Mouse (Mus musculus): ENCODE data around the gene Olfr464. TPM values are rescaled to one million over a fixed set of nuclear protein-coding genes. Genes with fewer than 3 reads are reported as not detected.

Gene Olfr464
- polyA plus RNA-seq (2012; rRNA removed), result not detected in 2 replicates

DNA sequence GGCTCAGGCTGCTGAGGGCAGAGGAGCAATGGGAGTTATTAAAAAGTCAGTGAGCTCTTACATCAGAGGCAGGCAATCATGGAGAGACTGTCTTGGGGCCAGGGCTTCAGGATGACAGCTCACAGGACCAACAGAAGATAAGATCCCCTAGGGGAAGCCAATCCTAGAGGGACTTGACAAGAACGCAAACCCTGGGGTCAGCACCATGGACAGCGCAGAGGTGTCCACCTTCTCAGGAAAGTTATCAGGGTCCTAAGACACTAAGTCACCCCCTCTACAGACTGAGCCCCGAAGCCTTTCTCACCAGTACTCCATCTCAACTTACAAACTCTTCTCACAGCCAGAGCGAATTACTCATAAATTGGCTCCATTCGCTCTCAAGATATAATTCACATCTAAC lies at the start of gene Olfr464:
Gene Olfr464 (minus strand): TSS at position 2 of the 400 bp plus-strand sequence.
- WGBS, result 27% methylated on average over 5 of the region's 5 CpGs
- no peak for DNase-seq (ENCODE audit: low read depth, low spot score)

- DNase-seq (ENCODE audit: low read depth, low spot score), result no peak
- 8% methylated on average over 19 of the region's 20 CpGs for WGBS
Measured at GRCm38 (mm10) chr11:87968356-87969122, 47.8 kb upstream of the Olfr464 start.

GRCm38 (mm10) chr11:87967692-87968289 lies 47.0 kb upstream of the Olfr464 start:
- WGBS, result 1% methylated on average over 17 of the region's 17 CpGs
- no peak for DNase-seq (ENCODE audit: low read depth, low spot score)

DNA sequence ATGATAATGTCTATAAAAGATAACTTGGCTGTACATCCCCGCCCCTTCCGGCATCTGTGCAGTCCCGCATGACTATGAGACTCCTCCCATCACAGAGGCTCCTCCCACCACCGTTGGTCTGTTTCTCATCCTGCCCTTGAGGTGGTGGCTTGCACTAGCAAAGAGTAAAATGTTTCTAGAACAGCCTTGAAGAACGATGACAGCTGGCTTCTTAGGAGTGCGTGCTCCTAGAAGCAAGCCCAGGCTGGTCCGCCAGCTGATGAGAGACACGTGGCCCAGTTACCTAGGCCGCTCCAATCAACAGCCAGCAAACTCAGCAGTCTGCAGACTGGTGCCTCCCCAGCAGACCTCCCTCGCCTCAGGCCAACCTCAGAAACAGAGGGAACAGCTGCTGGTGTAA lies 45.4 kb upstream of the Olfr464 start:
- WGBS, result 35% methylated on average over 10 of the region's 10 CpGs
- DNase-seq (ENCODE audit: low read depth, low spot score), result no peak

DNA sequence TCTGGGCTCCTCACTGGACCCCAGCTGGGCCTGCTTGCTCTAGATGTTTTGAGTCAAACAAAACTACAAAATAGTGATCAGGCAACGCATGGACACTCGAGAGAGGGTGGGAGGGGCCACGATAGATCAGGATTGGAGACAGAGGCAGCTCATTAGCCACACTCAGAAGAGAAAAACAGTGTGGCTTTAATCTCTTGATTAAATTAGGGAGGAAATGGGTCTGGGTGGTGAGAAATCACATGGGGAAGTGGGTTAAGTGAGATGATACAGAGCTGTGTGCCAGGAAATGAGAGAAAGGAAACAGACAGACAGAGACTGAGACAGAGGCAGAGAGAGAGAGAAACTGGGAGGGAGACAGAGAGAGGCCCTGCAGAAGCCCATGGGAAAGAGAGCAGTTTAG lies 44.5 kb upstream of the Olfr464 start:
- WGBS, result 67% methylated on average over 3 of the region's 3 CpGs

GRCm38 (mm10) chr11:87957066-87957465 lies 36.3 kb upstream of the Olfr464 start:
- whole genome bisulfite sequencing, result 31% methylated on average over 7 of the region's 7 CpGs
- no peak for DNase-seq (ENCODE audit: low read depth, low spot score)

More for the DNA sequence above, 44.5 kb upstream of the Olfr464 start:
- no peak for DNase-seq (ENCODE audit: low read depth, low spot score)

DNA sequence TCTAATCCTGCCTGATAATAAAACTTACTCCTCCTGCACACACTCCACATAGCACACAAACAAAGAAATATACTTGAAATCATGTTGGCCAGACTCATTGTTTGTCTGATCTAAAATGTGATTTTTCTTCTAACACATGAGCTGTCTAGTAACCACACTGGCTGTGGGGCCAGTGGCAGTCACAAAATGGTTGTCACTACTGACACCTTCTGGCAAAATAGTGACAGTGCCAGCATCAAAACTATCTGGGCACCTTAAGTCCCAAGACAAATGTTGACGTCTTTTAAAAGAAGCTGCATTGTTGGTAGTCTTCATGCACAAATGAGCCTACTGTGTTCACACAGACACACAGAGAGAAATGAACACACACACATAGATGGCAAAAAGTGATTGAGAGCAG lies 34.4 kb upstream of the Olfr464 start:
- 0% methylated on average over 1 of the region's 1 CpGs for WGBS
- DNase-seq (ENCODE audit: low read depth, low spot score), result no peak

- WGBS, result 0% methylated on average over 2 of the region's 2 CpGs
- DNase-seq (ENCODE audit: low read depth, low spot score), result no peak
Measured at GRCm38 (mm10) chr11:87949990-87950389, 29.2 kb upstream of the Olfr464 start.

GRCm38 (mm10) chr11:87935467-87935866 lies 14.7 kb upstream of the Olfr464 start:
- WGBS, result 53% methylated on average over 3 of the region's 3 CpGs
- DNase-seq (ENCODE audit: low read depth, low spot score), result no peak

GRCm38 (mm10) chr11:87933731-87934130 lies 13.0 kb upstream of the Olfr464 start:
- DNase-seq (ENCODE audit: low read depth, low spot score), result no peak
- WGBS, result 74% methylated on average over 2 of the region's 2 CpGs

- WGBS, result 82% methylated on average over 2 of the region's 2 CpGs
- DNase-seq (ENCODE audit: low read depth, low spot score), result no peak
Measured at GRCm38 (mm10) chr11:87930348-87930747, 9.6 kb upstream of the Olfr464 start.

DNA sequence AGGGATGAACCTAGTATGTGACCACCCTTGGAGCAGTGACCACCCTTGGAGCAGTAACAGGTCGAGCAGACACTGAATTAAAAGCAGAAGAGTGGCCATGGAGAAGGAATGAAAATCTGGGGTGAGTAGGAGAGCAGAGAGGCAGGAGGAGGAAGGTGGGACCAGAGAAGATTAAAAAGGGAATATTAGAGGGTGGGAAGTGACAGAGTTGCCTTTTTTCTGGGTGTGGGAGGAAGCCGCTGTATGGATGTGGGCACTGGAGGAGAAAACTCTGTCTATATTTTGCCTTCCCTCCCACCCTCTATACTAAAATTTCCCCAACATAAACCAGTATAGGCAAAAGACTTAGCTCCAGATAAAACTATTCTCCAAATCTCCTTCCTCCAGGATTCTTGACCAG lies 466 bp downstream of the Olfr464 start:
- 59% methylated on average over 2 of the region's 2 CpGs for WGBS

GRCm38 (mm10) chr11:87916005-87916404 lies 4.8 kb downstream of the Olfr464 start:
- no peak for DNase-seq (ENCODE audit: low read depth, low spot score)
- 92% methylated on average over 1 of the region's 1 CpGs for WGBS

More for the DNA sequence above, 466 bp downstream of the Olfr464 start:
- DNase-seq (ENCODE audit: low read depth, low spot score), result no peak

- 69% methylated on average over 3 of the region's 3 CpGs for WGBS
- DNase-seq (ENCODE audit: low read depth, low spot score), result no peak
Measured at GRCm38 (mm10) chr11:87904331-87904730, 16.4 kb downstream of the Olfr464 start.

DNA sequence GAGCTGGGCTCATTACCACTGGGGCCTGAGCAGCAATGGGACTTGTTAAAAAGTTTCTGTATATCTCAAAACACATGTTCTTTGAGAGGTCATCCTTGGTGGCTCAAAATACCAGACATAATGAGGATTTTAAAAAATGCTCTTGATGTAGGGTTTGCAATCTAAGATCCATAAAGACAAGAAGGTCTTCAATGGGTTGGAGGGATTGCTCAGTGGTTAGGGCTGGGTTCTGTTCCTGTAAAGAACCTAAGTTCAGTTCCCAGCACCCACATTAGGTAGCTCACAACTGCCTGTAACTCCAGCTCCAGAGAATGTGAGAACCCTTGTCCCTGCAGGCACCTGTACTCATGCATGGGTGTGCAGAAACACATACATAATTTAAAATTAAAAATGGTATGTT lies 23.5 kb downstream of the Olfr464 start, which contains the start of gene Olfr463:
Gene Olfr463 (minus strand): TSS at position 101 of the 400 bp plus-strand sequence.
- DNase-seq (ENCODE audit: low read depth, low spot score), result no peak

GRCm38 (mm10) chr11:87892168-87892567 lies 28.6 kb downstream of the Olfr464 start, which contains the start of gene Olfr462:
Gene Olfr462, minus strand, starts transcription at chr11:87892268.
- no peak for DNase-seq (ENCODE audit: low read depth, low spot score)
- 92% methylated on average over 6 of the region's 6 CpGs for WGBS

DNA sequence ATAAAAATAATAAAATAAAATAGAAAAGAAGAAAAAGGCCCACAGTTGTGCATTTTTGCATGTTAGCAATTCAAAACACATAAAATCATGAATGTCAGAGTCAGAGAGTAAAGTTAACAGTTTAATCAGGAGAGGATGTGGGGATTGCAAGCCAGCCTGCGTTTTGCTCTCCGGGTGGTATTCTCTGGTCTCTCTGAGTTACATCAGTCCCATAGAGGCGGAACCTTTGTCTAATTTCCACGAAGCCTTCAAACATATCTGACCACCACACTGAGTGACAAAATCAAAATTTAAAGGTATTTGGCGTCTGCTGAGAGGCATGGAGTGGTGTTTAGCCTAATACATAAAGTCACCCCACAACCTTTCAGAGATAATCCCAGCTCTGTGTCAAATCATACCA lies 35.9 kb downstream of the Olfr464 start:
- WGBS, result 77% methylated on average over 5 of the region's 5 CpGs
- no peak for DNase-seq (ENCODE audit: low read depth, low spot score)

GRCm38 (mm10) chr11:87883493-87883892 lies 37.3 kb downstream of the Olfr464 start:
- no peak for DNase-seq (ENCODE audit: low read depth, low spot score)
- 45% methylated on average over 5 of the region's 5 CpGs for WGBS

GRCm38 (mm10) chr11:87881714-87882113 lies 39.1 kb downstream of the Olfr464 start:
- WGBS, result 71% methylated on average over 4 of the region's 4 CpGs

DNA sequence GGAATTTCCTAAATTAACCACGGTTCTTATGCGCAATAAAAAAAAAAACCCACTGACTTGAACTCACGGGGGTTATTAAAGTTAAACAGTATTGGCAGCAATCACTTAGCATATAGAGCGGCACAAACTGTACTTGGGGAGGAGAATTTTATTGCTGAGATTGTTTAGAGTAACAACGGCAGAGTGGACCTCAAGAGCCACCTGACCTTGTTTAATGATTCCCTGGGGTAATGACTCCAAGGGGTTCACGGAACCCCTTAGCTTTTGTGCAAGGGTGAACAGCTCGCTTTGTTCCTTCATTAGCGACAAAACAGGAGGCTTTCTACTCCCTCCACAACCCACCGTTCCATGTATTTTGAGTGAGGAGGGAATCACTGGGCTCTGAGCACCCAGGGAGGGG lies 40.9 kb downstream of the Olfr464 start:
- 15% methylated on average over 9 of the region's 9 CpGs for WGBS

More at GRCm38 (mm10) chr11:87881714-87882113, 39.1 kb downstream of the Olfr464 start:
- no peak for DNase-seq (ENCODE audit: low read depth, low spot score)

DNA sequence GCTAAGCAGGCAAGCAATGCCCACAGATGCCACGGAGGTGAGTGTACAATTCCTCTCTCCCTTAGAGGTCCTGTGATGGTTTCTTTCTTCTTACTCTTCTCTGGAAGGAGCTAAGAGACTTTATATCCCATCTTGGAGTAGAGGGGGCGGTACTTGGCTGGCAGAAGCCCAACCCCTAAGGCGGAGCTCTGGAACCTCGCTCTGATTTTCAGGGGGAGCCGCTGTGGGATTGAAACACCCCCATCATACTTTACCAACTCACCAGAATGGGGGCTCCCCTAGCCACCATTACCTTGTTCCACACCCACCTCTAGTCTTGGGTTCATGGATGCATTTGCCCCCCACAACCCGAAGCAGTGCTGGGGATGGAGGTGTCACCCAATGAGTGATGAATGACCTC lies 45.3 kb downstream of the Olfr464 start, which contains the start of gene Epx:
Gene Epx (minus strand): TSS at position 101 of the 400 bp plus-strand sequence.
- 77% methylated on average over 6 of the region's 6 CpGs for whole genome bisulfite sequencing
- no peak for DNase-seq (ENCODE audit: low read depth, low spot score)

More for the DNA sequence above, 40.9 kb downstream of the Olfr464 start:
- no peak for DNase-seq (ENCODE audit: low read depth, low spot score)

All from large intestine, adult 2 months (tissue).